Mouse (Mus musculus): Measurements from ENCODE around the gene Rnf145.

DNA sequence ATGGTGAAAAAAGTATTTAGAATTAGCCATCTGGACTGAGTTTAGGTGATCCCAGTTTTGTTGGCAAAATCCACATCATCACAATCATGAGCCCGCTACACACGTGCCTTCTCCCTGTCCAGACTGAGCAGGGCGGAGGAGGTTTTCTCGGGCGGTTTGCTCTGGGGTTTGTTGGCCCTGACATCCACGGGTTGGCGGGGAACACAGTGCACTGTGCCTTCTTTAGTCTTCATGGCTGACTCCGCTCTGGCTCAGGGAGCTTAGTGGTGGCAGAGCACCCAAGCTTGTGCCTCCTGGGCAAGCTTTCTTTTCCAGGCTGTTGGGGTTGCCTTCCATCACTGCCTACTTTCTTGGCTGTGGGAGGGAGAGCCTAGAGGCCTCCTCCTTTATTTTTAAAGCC is 41.6 kb downstream of the Rnf145 start:
- TF ChIP-seq CTCF (IDR thresholded peaks at IDR 0.05; ENCODE audit: low read depth) (no peak), EP300 (IDR thresholded peaks at IDR 0.05; ENCODE audit: low read depth) (no peak)

Data from liver, embryonic 14.5 days (tissue).